In the genomic region with DNA sequence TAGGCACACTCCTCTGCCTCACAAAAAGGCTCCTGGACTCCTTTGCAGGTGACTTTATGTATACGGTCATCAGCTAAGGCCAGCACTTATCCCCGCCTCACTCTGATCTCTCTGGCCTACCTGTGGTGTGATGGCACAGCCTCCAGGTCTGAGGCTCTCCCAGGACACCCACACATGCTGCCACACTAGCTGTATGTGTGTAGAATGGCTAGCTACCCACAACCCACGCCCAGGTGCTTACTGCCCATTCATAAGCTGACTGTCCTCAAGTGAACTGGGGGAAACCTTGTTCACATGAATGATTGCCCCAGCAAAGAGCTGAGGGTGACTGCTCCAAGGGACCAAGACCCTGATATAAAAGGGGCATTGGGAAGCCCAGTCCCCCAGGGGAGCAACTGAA, we compare ENCODE assay signal across 12 mouse cellular contexts. TPM values are rescaled to one million over a fixed set of nuclear protein-coding genes. Genes with fewer than 3 reads are reported as not detected.
A peak's percentile ranks its signal among the peaks of the same experiment; 100 is the strongest.
DNase-seq lines count a peak whose midpoint lies in the region; ATAC-seq and TF ChIP-seq lines count a peak whose summit lies in the region.
"Had no signal": no experiment of that assay in that cellular context is flagged by ENCODE, and none has a peak within 500 bp of the region (broad histone marks: within the 10 kb centered on the region; RNA-seq: fewer than 3 reads in every experiment).

No protein-coding gene starts in this region.

- TF ChIP-seq POLR2A in embryonic fibroblast, embryonic 13.5 days (IDR thresholded peaks at IDR 0.05; ENCODE audit: low read depth, low read length) = no peak

- no peaks in the 10 kb centered on the region for H3K27me3 ChIP-seq in heart, embryonic 15.5 days
- no peaks in the 10 kb centered on the region for H3K27me3 ChIP-seq in lung, embryonic 14.5 days (ENCODE audit: insufficient read depth, low read length)
- H3K27me3 ChIP-seq: CH12.LX; embryonic facial prominence, embryonic 12.5 days; liver, embryonic 15.5 days; midbrain, embryonic 13.5 days had no signal

- H3K27ac ChIP-seq in heart, embryonic 15.5 days = peak overlapping the region; percentile 79
- H3K27ac ChIP-seq in lung, embryonic 14.5 days (ENCODE audit: low read depth) = peak overlapping the region; percentile 54; the same call in 1 of the 2 replicates
- peak overlapping the region; percentile 95; the same call in 1 of the 2 replicates for H3K27ac ChIP-seq in embryonic fibroblast, embryonic 13.5 days (ENCODE audit: insufficient read depth, low read length)
- H3K27ac ChIP-seq in macrophage = 0 out of 2 replicates have a peak overlapping the region, but pooled peaks have one; percentile 63
- H3K27ac ChIP-seq: embryonic facial prominence, embryonic 12.5 days had no signal

- no peaks in the 10 kb centered on the region for H3K36me3 ChIP-seq in heart, embryonic 15.5 days
- H3K36me3 ChIP-seq in lung, embryonic 14.5 days (ENCODE audit: insufficient read depth) = no peaks in the 10 kb centered on the region
- no peaks in the 10 kb centered on the region for H3K36me3 ChIP-seq in macrophage (ENCODE audit: inconsistent target)
- H3K36me3 ChIP-seq: embryonic facial prominence, embryonic 12.5 days; midbrain, embryonic 13.5 days had no signal

- peaks cover 35% of the 10 kb centered on the region for H3K4me1 ChIP-seq in heart, embryonic 15.5 days (replicated peaks)
- peaks cover 18% of the 10 kb centered on the region; the same call in 1 of the 2 replicates for H3K4me1 ChIP-seq in lung, embryonic 14.5 days (ENCODE audit: insufficient read depth)
- peaks cover 28% of the 10 kb centered on the region for H3K4me1 ChIP-seq in embryonic fibroblast, embryonic 13.5 days (ENCODE audit: control insufficient read depth, insufficient read depth, low read length)

- H3K4me3 ChIP-seq in heart, embryonic 15.5 days = no peak overlapping the region
- H3K4me3 ChIP-seq in lung, embryonic 14.5 days (ENCODE audit: low read depth, low read length) = no peak overlapping the region
- H3K4me3 ChIP-seq in embryonic fibroblast, embryonic 13.5 days (ENCODE audit: insufficient read depth, low read length) = no peak overlapping the region
- H3K4me3 ChIP-seq in macrophage (ENCODE audit: inconsistent target) = no peak overlapping the region
- H3K4me3 ChIP-seq: embryonic facial prominence, embryonic 12.5 days; liver, embryonic 15.5 days; midbrain, embryonic 13.5 days had no signal

- no peak overlapping the region for H3K9ac ChIP-seq in heart, embryonic 15.5 days
- H3K9ac ChIP-seq in lung, embryonic 14.5 days = no peak overlapping the region
- H3K9ac ChIP-seq: liver, embryonic 15.5 days had no signal

- no peak for TF ChIP-seq CTCF in lung, embryonic 14.5 days (IDR thresholded peaks at IDR 0.05; ENCODE audit: low read depth)
- TF ChIP-seq CTCF in embryonic fibroblast, embryonic 13.5 days (IDR thresholded peaks at IDR 0.05; ENCODE audit: borderline replicate concordance, insufficient read depth, low read length) = no peak

- no peaks in the 10 kb centered on the region for H3K9me3 ChIP-seq in heart, embryonic 15.5 days (replicated peaks)
- H3K9me3 ChIP-seq in lung, embryonic 14.5 days (ENCODE audit: low read depth, low read length) = no peaks in the 10 kb centered on the region
- H3K9me3 ChIP-seq: embryonic facial prominence, embryonic 12.5 days; liver, embryonic 15.5 days; midbrain, embryonic 13.5 days had no signal

- no peak for ATAC-seq in heart, embryonic 15.5 days (replicated peaks; ENCODE audit: insufficient number of reproducible peaks, insufficient read depth, low FRiP score, low read depth)
- no peak for ATAC-seq in lung, embryonic 14.5 days (ENCODE audit: insufficient read depth)
- no peak for ATAC-seq in inflammation-experienced regulatory T-cells, adult 6 months

- 88% methylated on average over 3 of the region's 3 CpGs for WGBS in heart, embryonic 15.5 days
- 91% methylated on average over 3 of the region's 3 CpGs for WGBS in lung, embryonic 14.5 days
- 98% methylated on average over 3 of the region's 3 CpGs for WGBS in macrophage (ENCODE audit: missing documents)

- no peak overlapping the region for H3K4me2 ChIP-seq in heart, embryonic 15.5 days
- no peak overlapping the region for H3K4me2 ChIP-seq in lung, embryonic 14.5 days
- H3K4me2 ChIP-seq: embryonic facial prominence, embryonic 12.5 days; liver, embryonic 15.5 days; midbrain, embryonic 13.5 days had no signal

- no peaks in the 10 kb centered on the region for H3K79me2 ChIP-seq in macrophage (ENCODE audit: inconsistent target)

- DNase-seq in heart, adult 9 months (ENCODE audit: low spot score in 2 of 2) = no peak
- no peak for DNase-seq in lung, embryonic 14.5 days
- no peak for DNase-seq in lung, adult 18-20 months
- DNase-seq in adrenal gland, postnatal 14 days = no peak

RNA-seq across cellular contexts. Expression of a gene that starts 7.4 kb away (rescaled TPM):
- 17.0 and 20.0 TPM in 2 replicates for polyA plus RNA-seq in heart, embryonic 15.5 days (2015; fragmentation: Nextera tagmentation; extraction: Ambion mirVana)
- polyA plus RNA-seq in lung, embryonic 14.5 days (2014; fragmentation: Nextera tagmentation; extraction: Ambion mirVana) = 22.5 and 23.7 TPM in 2 replicates
- 26.6 and 31.0 TPM in 2 replicates for polyA plus RNA-seq in embryonic fibroblast, embryonic 13.5 days (2011; ENCODE audit: insufficient read length, low read depth, missing spikeins)
- total RNA-seq in macrophage (2018; cell fraction: chromatin; rRNA removed) = 100 to 1,000 TPM in 5 of 26 experiments, 10 to 100 TPM in 21; 29.6 to 129 (median 82.6) TPM
- 10 to 100 TPM in 13 of 26 experiments, 1 to 10 TPM in 13; 4.6 to 16.6 (median 9.9) TPM for total RNA-seq in macrophage (2018; cell fraction: cytosol; rRNA removed)
- total RNA-seq in macrophage (2018; cell fraction: nucleus; rRNA removed) = 10 to 100 TPM; 31.7 to 91.3 (median 64.3) TPM
- polyA plus RNA-seq in macrophage (2018) = 7.9 to 18.3 TPM (median 17.6 TPM) in 3 replicates
- 19.8 and 24.6 TPM in 2 replicates for total RNA-seq in adrenal gland, postnatal 14 days (2021)
- polyA plus RNA-seq in inflammation-experienced regulatory T-cells, adult 6 months (2017; shearing (Covaris generic)) = 100 to 1,000 TPM in 2 of 3 experiments, 10 to 100 TPM in 1; 65.2 to 228 (median 153) TPM

RNA-seq across cellular contexts. Expression of a gene that starts 35.4 kb away (rescaled TPM):
- 7.6 and 9.7 TPM in 2 replicates for polyA plus RNA-seq in heart, embryonic 15.5 days (2015; fragmentation: Nextera tagmentation; extraction: Ambion mirVana)
- 4.4 and 4.9 TPM in 2 replicates for polyA plus RNA-seq in lung, embryonic 14.5 days (2014; fragmentation: Nextera tagmentation; extraction: Ambion mirVana)
- 23.7 and 26.1 TPM in 2 replicates for polyA plus RNA-seq in embryonic fibroblast, embryonic 13.5 days (2011; ENCODE audit: insufficient read length, low read depth, missing spikeins)
- 100 to 1,000 TPM in 1 of 26 experiments, 10 to 100 TPM in 23, 1 to 10 TPM in 2; 5.5 to 108 (median 48.1) TPM for total RNA-seq in macrophage (2018; cell fraction: chromatin; rRNA removed)
- total RNA-seq in macrophage (2018; cell fraction: cytosol; rRNA removed) = 10 to 100 TPM; 42.6 to 99.3 (median 67.3) TPM
- 100 to 1,000 TPM in 5 of 26 experiments, 10 to 100 TPM in 21; 15.0 to 148 (median 62.4) TPM for total RNA-seq in macrophage (2018; cell fraction: nucleus; rRNA removed)
- polyA plus RNA-seq in macrophage (2018) = 64.9 to 120 TPM (median 72.8 TPM) in 3 replicates
- 11.0 and 13.1 TPM in 2 replicates for total RNA-seq in adrenal gland, postnatal 14 days (2021)
- polyA plus RNA-seq in inflammation-experienced regulatory T-cells, adult 6 months (2017; shearing (Covaris generic)) = not detected
